Mouse (Mus musculus): ENCODE data around the gene Taok3. TPM values are rescaled to one million over a fixed set of nuclear protein-coding genes. Genes with fewer than 3 reads are reported as not detected.
A peak's percentile ranks its signal among the peaks of the same experiment; 100 is the strongest.

Gene Taok3
- total and polyA plus RNA-seq, 2 experiments from 2014 or later = 30.1 to 61.9 TPM

DNA sequence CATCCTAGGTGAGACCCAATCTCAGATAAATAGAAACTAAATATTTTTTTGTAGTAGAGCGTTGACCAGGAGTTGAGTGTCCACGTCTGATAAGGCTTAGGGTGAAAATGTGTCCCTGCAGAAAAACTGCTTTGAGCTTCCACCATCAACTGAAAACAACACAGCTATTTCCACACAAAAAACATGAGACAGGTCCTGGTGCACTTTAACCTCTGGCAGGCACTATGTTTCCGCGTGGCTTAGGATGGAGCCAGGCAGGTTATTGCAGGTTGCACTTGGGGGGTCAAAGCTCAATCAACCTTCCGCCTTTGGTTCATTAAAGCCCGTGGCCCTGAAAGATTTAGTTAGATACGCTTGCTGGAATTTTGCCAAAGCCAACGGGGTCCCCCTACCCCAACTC lies 1.1 kb upstream of the Taok3 start:
- 56% methylated on average over 8 of the region's 8 CpGs for WGBS
- H3K9me3 ChIP-seq (ENCODE audit: low read length) = no peaks in the 10 kb centered on the region
- TF ChIP-seq CTCF (IDR thresholded peaks at IDR 0.05) = no peak
- DNase-seq (ENCODE audit: low spot score) (no peak), ATAC-seq (ENCODE audit: low FRiP score) (no peak)
- 0 out of 2 replicates have a peak, but pooled peaks cover 3% of the 10 kb centered on the region for H3K27me3 ChIP-seq (ENCODE audit: insufficient read depth, low read length)
- H3K4me3 ChIP-seq (ENCODE audit: low read depth, low read length) = no peak overlapping the region
- no peak overlapping the region for H3K27ac ChIP-seq (ENCODE audit: low read depth, low read length)
- no peak overlapping the region for H3K4me2 ChIP-seq (ENCODE audit: low read depth, low read length, poor library complexity, severe bottlenecking)
- H3K4me1 ChIP-seq (ENCODE audit: insufficient read depth, low read length) = peaks cover 9% of the 10 kb centered on the region; the same call in 1 of the 2 replicates
- no peak overlapping the region for H3K9ac ChIP-seq (replicated peaks; ENCODE audit: low read length, poor library complexity, severe bottlenecking)
- no peaks in the 10 kb centered on the region for H3K36me3 ChIP-seq (ENCODE audit: insufficient read depth, low read length)

DNA sequence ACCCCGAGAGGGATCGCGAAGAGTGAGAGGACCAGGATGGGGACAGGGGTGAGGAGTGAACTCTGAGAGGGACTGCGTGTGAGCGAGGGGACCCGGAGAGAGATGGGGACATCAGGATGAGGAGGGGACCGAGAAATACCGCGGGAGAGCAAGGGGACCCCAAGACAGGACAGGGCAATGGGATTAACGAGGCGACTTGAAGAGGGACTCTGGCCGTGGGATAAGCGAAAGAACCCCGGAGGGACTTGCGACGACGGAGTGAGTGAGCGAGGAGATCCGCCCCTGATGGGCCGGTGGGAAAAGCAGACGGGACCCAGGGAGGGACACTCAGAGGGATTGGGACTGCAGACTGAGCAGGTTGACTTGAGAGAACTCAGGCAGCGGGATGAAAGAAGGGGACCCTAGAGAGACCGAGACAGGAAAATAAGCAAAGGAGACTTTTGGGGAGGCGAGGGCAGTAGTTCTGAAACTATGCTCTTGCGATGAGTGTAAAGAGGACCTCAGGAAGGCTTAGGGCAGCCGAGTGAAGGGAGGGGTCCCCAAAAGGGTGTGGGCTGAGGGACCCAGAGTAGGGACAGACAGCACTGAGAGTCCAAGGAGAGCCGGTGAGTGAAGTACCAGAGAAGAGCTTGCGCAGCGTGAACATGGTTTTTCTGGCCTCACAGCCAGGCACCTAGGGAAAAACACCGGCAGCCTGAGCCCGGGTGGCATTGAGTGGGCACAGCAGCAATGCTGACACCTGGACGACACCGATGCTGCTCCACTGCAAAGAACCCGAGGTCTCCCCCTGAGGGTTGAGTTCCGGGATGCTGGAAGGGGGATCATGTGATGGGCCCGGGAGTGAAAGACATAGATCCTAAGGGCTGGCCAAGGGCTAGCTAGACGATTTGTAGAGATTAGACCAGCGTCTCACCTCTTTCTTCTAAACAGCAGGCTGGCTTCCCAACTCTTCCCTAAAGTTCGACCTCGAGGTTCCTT lies 849 bp downstream of the Taok3 start:
- Histone ChIP-seq H3K4me1 (ENCODE audit: insufficient read depth, low read length) (peaks cover 9% of the 10 kb centered on the region; the same call in 1 of the 2 replicates), H3K4me3 (ENCODE audit: low read depth, low read length) (peak overlapping the region; percentile 73), H3K4me2 (ENCODE audit: low read depth, low read length, poor library complexity, severe bottlenecking) (peak overlapping the region; percentile 97), H3K9me3 (ENCODE audit: low read length) (no peaks in the 10 kb centered on the region), H3K36me3 (ENCODE audit: insufficient read depth, low read length) (no peaks in the 10 kb centered on the region), H3K27me3 (ENCODE audit: insufficient read depth, low read length) (0 out of 2 replicates have a peak, but pooled peaks cover 3% of the 10 kb centered on the region), H3K27ac (ENCODE audit: low read depth, low read length) (no peak overlapping the region), H3K9ac (replicated peaks; ENCODE audit: low read length, poor library complexity, severe bottlenecking) (peak overlapping the region; percentile 58)
- no peak for TF ChIP-seq CTCF (IDR thresholded peaks at IDR 0.05)
- ATAC-seq (ENCODE audit: low FRiP score) (no peak; the same call in 1 of the 2 replicates), DNase-seq (ENCODE audit: low spot score) (no peak)
- WGBS = under 1% methylated on average over 40 of the region's 40 CpGs

DNA sequence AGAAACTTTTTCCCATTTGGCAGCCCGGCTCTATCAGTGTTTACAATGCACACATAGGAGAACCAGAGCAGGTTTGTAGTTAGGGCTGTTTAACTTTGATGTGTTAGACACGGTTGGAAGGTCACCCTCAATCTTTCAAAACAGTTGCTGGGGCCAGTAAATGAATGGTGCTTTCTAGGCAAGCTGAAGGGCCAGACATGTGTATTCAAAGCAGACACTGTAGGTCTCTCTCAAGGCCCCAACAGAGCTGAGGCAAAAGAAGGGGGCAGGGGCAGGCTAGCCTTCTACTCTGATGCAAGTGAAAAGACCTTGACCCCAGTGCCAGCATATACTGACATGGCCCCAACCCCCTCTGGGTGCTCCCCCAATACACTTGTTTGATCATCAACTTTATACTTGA lies 1.7 kb downstream of the Taok3 start:
- Histone ChIP-seq H3K27ac (ENCODE audit: low read depth, low read length) (no peak overlapping the region), H3K36me3 (ENCODE audit: insufficient read depth, low read length) (no peaks in the 10 kb centered on the region), H3K4me3 (ENCODE audit: low read depth, low read length) (peak overlapping the region; percentile 73; the same call in 1 of the 2 replicates), H3K9me3 (ENCODE audit: low read length) (no peaks in the 10 kb centered on the region), H3K4me2 (ENCODE audit: low read depth, low read length, poor library complexity, severe bottlenecking) (no peak overlapping the region), H3K27me3 (ENCODE audit: insufficient read depth, low read length) (0 out of 2 replicates have a peak, but pooled peaks cover 3% of the 10 kb centered on the region), H3K9ac (replicated peaks; ENCODE audit: low read length, poor library complexity, severe bottlenecking) (no peak overlapping the region), H3K4me1 (ENCODE audit: insufficient read depth, low read length) (peaks cover 9% of the 10 kb centered on the region; the same call in 1 of the 2 replicates)
- WGBS = 24% methylated on average over 2 of the region's 2 CpGs
- no peak for ATAC-seq (ENCODE audit: low FRiP score)
- no peak for DNase-seq (ENCODE audit: low spot score)
- TF ChIP-seq CTCF (IDR thresholded peaks at IDR 0.05) = no peak

DNA sequence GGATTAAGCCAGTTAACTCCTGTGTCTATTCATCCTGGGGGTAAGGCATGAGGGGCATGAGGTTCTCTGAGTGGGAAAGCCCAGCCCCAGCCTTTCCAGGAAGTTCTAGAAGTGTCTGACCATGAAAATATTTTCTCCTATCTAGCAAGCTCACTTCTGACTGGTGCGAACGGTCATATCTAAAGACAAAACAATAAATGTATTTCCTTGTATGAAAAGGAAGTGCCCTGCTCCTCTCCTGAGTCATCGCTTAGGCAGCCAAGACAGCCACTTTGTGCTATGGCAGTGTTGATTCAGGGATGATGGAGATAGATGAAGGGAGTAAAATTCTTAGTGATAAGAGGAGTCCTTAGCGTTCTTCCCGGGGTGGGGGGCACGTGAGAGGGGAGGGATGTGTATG lies 3.2 kb downstream of the Taok3 start:
- no peaks in the 10 kb centered on the region for H3K9me3 ChIP-seq (ENCODE audit: low read length)
- no peak for DNase-seq (ENCODE audit: low spot score)
- 94% methylated on average over 6 of the region's 6 CpGs for WGBS

DNA sequence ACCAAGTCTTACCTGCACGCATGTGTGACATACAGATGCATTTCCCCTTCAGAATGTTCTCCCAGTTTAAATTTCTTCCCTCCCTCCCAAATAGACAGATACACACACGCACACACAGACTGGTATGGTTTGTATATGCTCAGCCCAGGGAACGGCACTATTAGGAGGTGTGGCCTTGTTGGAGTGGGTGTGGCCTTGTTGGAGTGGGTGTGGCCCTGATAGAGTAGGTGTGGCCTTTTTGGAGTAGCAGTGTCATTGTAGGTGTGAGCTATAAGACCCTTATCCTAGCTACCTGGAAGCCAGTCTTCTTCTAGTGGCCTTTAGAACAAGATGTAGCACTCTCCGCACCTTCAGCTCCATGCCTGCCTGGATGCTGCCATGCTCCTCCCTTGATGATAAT lies 3.9 kb downstream of the Taok3 start:
- H3K4me2 ChIP-seq (ENCODE audit: low read depth, low read length, poor library complexity, severe bottlenecking) = no peak overlapping the region
- H3K27ac ChIP-seq (ENCODE audit: low read depth, low read length) = no peak overlapping the region
- H3K9ac ChIP-seq (replicated peaks; ENCODE audit: low read length, poor library complexity, severe bottlenecking) = no peak overlapping the region
- H3K36me3 ChIP-seq (ENCODE audit: insufficient read depth, low read length) = 0 out of 2 replicates have a peak, but pooled peaks cover 1% of the 10 kb centered on the region
- DNase-seq (ENCODE audit: low spot score) = no peak
- H3K4me3 ChIP-seq (ENCODE audit: low read depth, low read length) = no peak overlapping the region
- H3K9me3 ChIP-seq (ENCODE audit: low read length) = no peaks in the 10 kb centered on the region
- peaks cover 9% of the 10 kb centered on the region; the same call in 1 of the 2 replicates for H3K4me1 ChIP-seq (ENCODE audit: insufficient read depth, low read length)
- 0 out of 2 replicates have a peak, but pooled peaks cover 3% of the 10 kb centered on the region for H3K27me3 ChIP-seq (ENCODE audit: insufficient read depth, low read length)
- 89% methylated on average over 4 of the region's 4 CpGs for WGBS
- TF ChIP-seq CTCF (IDR thresholded peaks at IDR 0.05) = no peak
- no peak for ATAC-seq (ENCODE audit: low FRiP score)

More for the DNA sequence above, 3.2 kb downstream of the Taok3 start:
- no peak for TF ChIP-seq CTCF (IDR thresholded peaks at IDR 0.05)
- no peak overlapping the region for H3K9ac ChIP-seq (replicated peaks; ENCODE audit: low read length, poor library complexity, severe bottlenecking)
- H3K27ac ChIP-seq (ENCODE audit: low read depth, low read length) = no peak overlapping the region
- no peak overlapping the region for H3K4me2 ChIP-seq (ENCODE audit: low read depth, low read length, poor library complexity, severe bottlenecking)
- no peak for ATAC-seq (ENCODE audit: low FRiP score)
- no peaks in the 10 kb centered on the region for H3K36me3 ChIP-seq (ENCODE audit: insufficient read depth, low read length)
- H3K4me1 ChIP-seq (ENCODE audit: insufficient read depth, low read length) = peaks cover 9% of the 10 kb centered on the region; the same call in 1 of the 2 replicates
- 0 out of 2 replicates have a peak, but pooled peaks cover 3% of the 10 kb centered on the region for H3K27me3 ChIP-seq (ENCODE audit: insufficient read depth, low read length)
- no peak overlapping the region for H3K4me3 ChIP-seq (ENCODE audit: low read depth, low read length)

All from midbrain, postnatal 0 days (tissue).